Mouse (Mus musculus) myocyte (in vitro differentiated cells): ENCODE results near the gene Foxc1. TPM values are rescaled to one million over a fixed set of nuclear protein-coding genes. Genes with fewer than 3 reads are reported as not detected.

Source experiments
- H3K27me3 ChIP-seq: one replicate; pipeline ENCODE4 v1.6.1; 2011; ENCODE audit not compliant: control insufficient read depth, insufficient read depth, insufficient read length
- H3K36me3 ChIP-seq: one replicate; pipeline ENCODE4 v1.6.1; 2011; ENCODE audit not compliant: control insufficient read depth, insufficient read depth
- H3K4me2 ChIP-seq: one replicate; pipeline ENCODE4 v1.6.1; 2011; ENCODE audit warnings: low read depth, control low read depth
- H3K4me3 ChIP-seq: one replicate; pipeline ENCODE4 v1.5.1; 2011; ENCODE audit warnings: mild to moderate bottlenecking, control low read depth, moderate library complexity
- H3K79me2 ChIP-seq: one replicate; pipeline ENCODE4 v1.6.1; 2011; ENCODE audit not compliant: control insufficient read depth, insufficient read depth
- H3ac ChIP-seq: one replicate; pipeline ENCODE4 v1.6.1; 2011; ENCODE audit not compliant: control insufficient read depth, insufficient read length
- CEBPB ChIP-seq: IDR thresholded peaks from 2 replicates; pipeline ENCODE4 v1.6.1; 2011; ENCODE audit warnings: mild to moderate bottlenecking, moderate library complexity; ENCODE audit not compliant: poor library complexity, insufficient read depth, severe bottlenecking
- E2F4 ChIP-seq: IDR thresholded peaks from one replicate; pipeline ENCODE4 v1.6.1; 2011; ENCODE audit warnings: mild to moderate bottlenecking, control low read depth, moderate library complexity; ENCODE audit not compliant: insufficient read depth
- MAX ChIP-seq: IDR thresholded peaks from one replicate; pipeline ENCODE4 v1.6.1; 2011; ENCODE audit warnings: low read depth, mild to moderate bottlenecking, control low read depth
- MYOD1 ChIP-seq, 3 experiments: IDR thresholded peaks; one replicate each; pipeline ENCODE4 v1.6.1; 2011; ENCODE audit warnings: control low read depth in 2 of 3, low read depth in 2 of 3, mild to moderate bottlenecking in 2 of 3, moderate library complexity in 1 of 3; ENCODE audit not compliant: insufficient read length in 2 of 3, control insufficient read depth in 1 of 3
- MYOG ChIP-seq, 3 experiments: IDR thresholded peaks; one replicate each; pipeline ENCODE4 v1.6.1; 2011; ENCODE audit warnings: control low read depth in 2 of 3, low read depth in 2 of 3, mild to moderate bottlenecking in 2 of 3; ENCODE audit not compliant: insufficient read length in 2 of 3, control insufficient read depth in 1 of 3, insufficient read depth in 1 of 3
- POLR2A ChIP-seq: IDR thresholded peaks from one replicate; pipeline ENCODE4 v1.6.1; 2011; ENCODE audit warnings: low read depth, mild to moderate bottlenecking, control low read depth, moderate library complexity; ENCODE audit not compliant: insufficient read length
- POLR2AphosphoS2 ChIP-seq: IDR thresholded peaks from one replicate; pipeline ENCODE4 v1.6.1; 2011; ENCODE audit warnings: low read depth, control low read depth; ENCODE audit not compliant: insufficient read length
- REST ChIP-seq: IDR thresholded peaks from one replicate; pipeline ENCODE4 v1.6.1; 2011; ENCODE audit warnings: mild to moderate bottlenecking, control low read depth, moderate library complexity; ENCODE audit not compliant: insufficient read depth, insufficient read length
- SRF ChIP-seq: IDR thresholded peaks from one replicate; pipeline ENCODE4 v1.6.1; 2011; ENCODE audit warnings: low read depth; ENCODE audit not compliant: control insufficient read depth, insufficient read length
- TCF12 ChIP-seq: IDR thresholded peaks from one replicate; pipeline ENCODE4 v1.6.1; 2011; ENCODE audit warnings: mild to moderate bottlenecking, control low read depth; ENCODE audit not compliant: poor library complexity, insufficient read depth, severe bottlenecking
- TCF3 ChIP-seq: IDR thresholded peaks from one replicate; pipeline ENCODE4 v1.6.1; 2011; ENCODE audit warnings: low read depth, control low read depth; ENCODE audit not compliant: insufficient read length
- USF1 ChIP-seq: IDR thresholded peaks from one replicate; pipeline ENCODE4 v1.6.1; 2011; ENCODE audit warnings: low read depth, mild to moderate bottlenecking, control low read depth, moderate library complexity
- polyA plus RNA-seq: library from polyadenylated mRNA; unstranded; fragments of >200 nt; fragmentation: generic; extraction: Trizol; gene quantifications from one replicate; pipeline ENCODE4 v1.2.1, GENCODE M21; 2012; ENCODE audit warnings: missing spikeins

The Foxc1 gene
- polyA plus RNA-seq, 1 experiment = 3.4 TPM

DNA sequence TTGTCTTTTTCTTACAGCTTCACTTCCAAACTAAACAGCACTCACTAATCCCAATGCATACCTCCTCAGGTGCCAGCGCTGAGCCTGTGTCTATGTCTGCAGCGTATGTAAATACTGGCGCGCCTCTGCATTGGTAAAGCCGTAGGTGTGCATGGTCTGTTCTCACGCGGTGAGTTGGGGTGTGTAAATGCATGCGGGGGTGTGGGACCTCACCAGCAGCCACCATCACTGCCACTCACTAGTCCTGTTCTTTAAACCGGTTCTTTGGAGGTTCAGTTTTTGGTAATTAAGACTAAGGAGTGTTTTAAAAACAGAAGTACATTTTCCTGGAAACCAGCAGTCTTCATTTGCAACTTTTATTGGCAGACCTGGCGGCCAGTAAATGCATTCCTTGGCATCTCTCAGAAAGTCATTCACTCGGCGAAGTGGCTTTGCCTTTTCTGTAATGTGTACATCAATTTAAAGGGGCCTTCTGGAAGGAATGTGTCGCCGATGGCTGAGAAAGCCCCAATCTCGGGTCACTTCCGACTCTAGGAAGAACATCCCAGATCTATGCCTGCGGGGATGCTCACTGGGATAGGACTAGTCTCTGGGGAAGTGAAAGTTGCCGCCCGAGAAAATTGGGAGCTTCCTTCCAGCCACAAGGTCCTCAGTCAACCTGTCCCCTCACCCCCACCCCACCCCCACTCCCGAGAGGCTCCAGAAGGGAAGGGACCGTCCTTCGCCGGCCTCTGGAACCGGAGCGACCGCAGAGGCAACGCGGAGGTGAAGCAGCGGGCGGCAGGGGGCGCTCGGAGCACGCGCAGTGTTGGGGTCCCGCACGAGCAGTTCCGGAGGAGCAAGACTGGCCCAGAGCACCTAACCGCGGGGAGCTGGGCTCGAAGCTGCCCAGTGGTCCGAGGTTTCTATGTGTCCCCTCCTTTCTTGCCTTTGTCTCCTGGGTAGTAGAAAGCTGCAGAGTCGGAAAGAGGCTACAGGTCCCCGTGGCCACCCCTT, 5.6 kb upstream of the Foxc1 start:
- TF ChIP-seq USF1 = no peak
- no peak for TF ChIP-seq REST
- no peak for TF ChIP-seq CEBPB
- no peak for TF ChIP-seq POLR2AphosphoS2
- no peak for TF ChIP-seq MYOD1 (IDR thresholded peaks at IDR 0.05; ENCODE audit: control insufficient read depth in 1 of 3, insufficient read length in 2 of 3, low read depth in 2 of 3)
- TF ChIP-seq SRF = no peak
- TF ChIP-seq MYOG (IDR thresholded peaks at IDR 0.05; ENCODE audit: control insufficient read depth in 1 of 3, insufficient read depth in 1 of 3, insufficient read length in 2 of 3, low read depth in 2 of 3) = no peak
- TF ChIP-seq TCF3 = no peak
- no peak for TF ChIP-seq POLR2A
- TF ChIP-seq MAX = no peak
- TF ChIP-seq TCF12 = no peak
- no peak for TF ChIP-seq E2F4
- Histone ChIP-seq H3K27me3 (no peaks in the 10 kb centered on the region), H3K4me3 (peak overlapping the region; percentile 7), H3K4me2 (peak overlapping the region; percentile 65), H3ac (no peak overlapping the region), H3K36me3 (no peaks in the 10 kb centered on the region), H3K79me2 (no peaks in the 10 kb centered on the region)

DNA sequence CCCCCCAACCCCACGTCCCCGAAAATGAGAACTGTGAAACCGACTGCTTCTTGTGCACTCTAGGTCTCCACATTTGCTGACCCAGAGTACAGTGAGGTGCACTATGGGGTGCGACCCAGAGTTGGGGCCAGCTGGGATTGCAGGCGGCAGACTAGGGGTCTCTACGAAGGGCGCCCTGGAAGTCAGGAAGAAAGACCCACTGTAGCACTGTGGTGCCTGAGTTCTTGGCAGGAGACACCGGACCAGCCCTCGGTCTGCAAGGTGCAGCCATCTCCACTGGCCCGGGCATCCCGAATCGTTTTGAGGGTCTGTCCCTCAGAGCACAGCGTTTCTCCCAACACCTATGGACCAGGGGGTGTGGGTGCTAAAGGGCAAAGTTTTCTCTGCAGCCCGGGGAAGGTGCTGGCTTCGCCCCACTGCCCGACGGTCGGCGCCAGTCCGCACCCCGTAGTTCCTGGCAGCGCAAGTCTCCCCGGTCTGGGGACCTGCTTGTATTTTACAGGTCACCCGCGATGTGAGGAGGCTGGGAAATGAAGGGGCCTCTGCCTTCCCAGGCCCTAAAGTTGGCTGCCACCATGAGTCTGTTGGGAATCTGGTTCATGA, 4.6 kb upstream of the Foxc1 start:
- Histone ChIP-seq H3K4me3 (no peak overlapping the region), H3K79me2 (no peaks in the 10 kb centered on the region), H3K36me3 (no peaks in the 10 kb centered on the region), H3ac (no peak overlapping the region), H3K27me3 (no peaks in the 10 kb centered on the region), H3K4me2 (peak overlapping the region; percentile 58)
- no peak for TF ChIP-seq REST
- no peak for TF ChIP-seq TCF3
- TF ChIP-seq MYOG (IDR thresholded peaks at IDR 0.05; ENCODE audit: control insufficient read depth in 1 of 3, insufficient read depth in 1 of 3, insufficient read length in 2 of 3, low read depth in 2 of 3) = no peak
- no peak for TF ChIP-seq USF1
- no peak for TF ChIP-seq MYOD1 (IDR thresholded peaks at IDR 0.05; ENCODE audit: control insufficient read depth in 1 of 3, insufficient read length in 2 of 3, low read depth in 2 of 3)
- TF ChIP-seq SRF = no peak
- no peak for TF ChIP-seq E2F4
- TF ChIP-seq TCF12 = no peak
- TF ChIP-seq CEBPB = no peak
- TF ChIP-seq MAX = no peak
- no peak for TF ChIP-seq POLR2A
- TF ChIP-seq POLR2AphosphoS2 = no peak

DNA sequence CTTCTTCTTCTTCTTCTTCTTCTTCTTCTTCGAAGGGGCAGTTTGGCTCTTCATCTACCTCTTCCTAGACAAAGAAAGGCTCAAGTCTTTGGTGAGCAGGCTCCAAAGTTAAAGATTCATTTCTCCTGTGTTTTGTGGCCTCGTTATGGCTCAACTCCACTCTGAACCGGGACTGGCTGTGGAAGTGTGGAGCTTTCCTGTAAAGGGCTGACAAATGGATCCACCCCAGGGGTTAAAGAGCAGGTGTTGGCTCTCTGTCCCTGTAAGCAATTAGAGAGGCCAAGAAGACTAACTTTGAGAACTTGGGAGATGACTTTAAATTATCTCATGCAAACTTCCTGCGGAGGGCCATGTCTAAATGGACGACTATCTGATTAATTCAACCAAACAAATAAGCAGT, 4.0 kb upstream of the Foxc1 start:
- TF ChIP-seq TCF12 (no peak), REST (no peak), MAX (no peak), SRF (no peak), E2F4 (no peak), CEBPB (no peak), USF1 (no peak), MYOD1 (IDR thresholded peaks at IDR 0.05; ENCODE audit: control insufficient read depth in 1 of 3, insufficient read length in 2 of 3, low read depth in 2 of 3) (no peak), POLR2A (no peak), MYOG (IDR thresholded peaks at IDR 0.05; ENCODE audit: control insufficient read depth in 1 of 3, insufficient read depth in 1 of 3, insufficient read length in 2 of 3, low read depth in 2 of 3) (no peak), POLR2AphosphoS2 (no peak), TCF3 (no peak)
- H3K79me2 ChIP-seq = peaks cover 3% of the 10 kb centered on the region
- H3K27me3 ChIP-seq = no peaks in the 10 kb centered on the region
- H3K4me3 ChIP-seq = no peak overlapping the region
- no peak overlapping the region for H3K4me2 ChIP-seq
- no peak overlapping the region for H3ac ChIP-seq
- H3K36me3 ChIP-seq = no peaks in the 10 kb centered on the region

DNA sequence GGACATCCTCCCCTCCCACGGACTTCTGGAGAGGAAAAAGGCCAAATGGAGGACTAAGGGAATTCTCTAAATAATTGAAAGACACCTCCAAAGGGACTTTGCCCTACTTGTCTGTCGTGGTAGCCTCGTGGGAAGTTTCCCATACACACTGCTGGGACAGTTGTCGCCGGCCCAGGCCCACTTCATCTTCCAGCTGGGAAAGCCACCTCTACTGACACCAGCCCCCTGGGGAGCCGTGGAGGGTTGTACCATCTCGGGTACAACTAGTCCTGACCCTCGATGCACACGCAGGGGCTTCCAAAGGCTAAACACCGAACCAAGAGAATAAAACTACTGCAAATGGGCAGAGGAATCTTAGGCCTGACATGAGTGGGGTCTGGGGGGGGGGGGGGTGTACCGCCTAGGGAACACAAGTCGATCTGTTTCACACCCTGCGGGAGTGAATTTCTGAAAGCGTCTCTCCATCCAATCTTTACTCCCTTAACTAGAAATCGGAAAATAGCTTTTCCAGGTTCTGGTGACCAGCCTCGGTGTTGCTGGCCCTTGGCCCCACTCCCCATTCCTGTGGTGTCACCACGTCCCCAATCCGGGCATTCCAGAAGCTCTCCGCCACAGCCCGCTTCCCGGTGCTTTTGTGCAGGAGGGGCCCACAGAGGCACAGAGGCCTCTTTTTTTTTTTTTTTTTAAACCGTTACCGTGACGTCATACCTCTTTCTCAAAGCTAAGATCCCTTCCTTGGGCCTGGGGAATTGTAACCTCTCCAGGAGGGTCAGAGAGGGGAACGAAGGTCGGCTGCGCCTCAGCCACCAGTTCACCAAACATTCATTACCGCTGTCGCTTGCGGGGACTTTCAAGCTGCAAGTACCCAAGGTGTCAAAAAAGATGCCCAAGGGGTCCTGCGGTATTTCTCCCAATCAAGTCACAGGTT, 3.0 kb upstream of the Foxc1 start:
- no peaks in the 10 kb centered on the region for H3K36me3 ChIP-seq
- no peak overlapping the region for H3ac ChIP-seq
- H3K4me2 ChIP-seq = no peak overlapping the region
- H3K4me3 ChIP-seq = no peak overlapping the region
- H3K27me3 ChIP-seq = no peaks in the 10 kb centered on the region
- TF ChIP-seq TCF3 (no peak), MAX (no peak), MYOG (IDR thresholded peaks at IDR 0.05; ENCODE audit: control insufficient read depth in 1 of 3, insufficient read depth in 1 of 3, insufficient read length in 2 of 3, low read depth in 2 of 3) (no peak), TCF12 (no peak), POLR2AphosphoS2 (no peak), CEBPB (no peak), E2F4 (no peak), SRF (no peak), POLR2A (no peak), REST (no peak)
- peaks cover 4% of the 10 kb centered on the region for H3K79me2 ChIP-seq
